Mouse (Mus musculus): ENCODE data around the gene Foxm1. TPM values are rescaled to one million over a fixed set of nuclear protein-coding genes. Genes with fewer than 3 reads are reported as not detected.
A peak's percentile ranks its signal among the peaks of the same experiment; 100 is the strongest.

The Foxm1 gene
- total RNA-seq (2021), result 10 to 100 TPM; 10.4 to 14.1 TPM

GRCm38 (mm10) chr6:128362381-128363006 is at the start of gene Foxm1, which contains the start of gene Rhno1:
Foxm1 (plus strand) TSS chr6:128362967.
Rhno1 (minus strand) TSS chr6:128362911.
- DNase-seq, result peak; percentile 90 to 91
- intact Hi-C loops (cut with DNase I), result no loop called here

GRCm38 (mm10) chr6:128314796-128315195 is 48.0 kb upstream of the Foxm1 start:
- intact Hi-C loops (cut with DNase I), result loop anchor here (5.0 kb wide), 1 partner anchor 168 kb away; no protein-coding TSS in a partner anchor
- no peak for DNase-seq

- intact Hi-C loops (cut with DNase I), result loop anchor here (5.0 kb wide), 1 partner anchor 167 kb away; no protein-coding TSS in a partner anchor
- no peak for DNase-seq
Observed at GRCm38 (mm10) chr6:128315597-128315996, 47.2 kb upstream of the Foxm1 start.

GRCm38 (mm10) chr6:128318317-128318716 is 44.5 kb upstream of the Foxm1 start:
- peak; percentile 57 to 75 for DNase-seq
- intact Hi-C loops (cut with DNase I), result loop anchor here (1.0 to 5.0 kb wide), 3 partner anchors 41 to 164 kb away; no protein-coding TSS in a partner anchor

- DNase-seq, result peak; percentile 78 to 87
- intact Hi-C loops (cut with DNase I), result no loop called here
Observed at GRCm38 (mm10) chr6:128334397-128335124, 28.2 kb upstream of the Foxm1 start.

- intact Hi-C loops (cut with DNase I), result no loop called here
Observed at GRCm38 (mm10) chr6:128337467-128337866, 25.3 kb upstream of the Foxm1 start.

GRCm38 (mm10) chr6:128338876-128339275 is 23.9 kb upstream of the Foxm1 start:
- intact Hi-C loops (cut with DNase I), result no loop called here
- DNase-seq, result no peak

More at GRCm38 (mm10) chr6:128337467-128337866, 25.3 kb upstream of the Foxm1 start:
- DNase-seq, result no peak

GRCm38 (mm10) chr6:128341956-128342723 is 20.6 kb upstream of the Foxm1 start:
- DNase-seq, result no peak
- intact Hi-C loops (cut with DNase I), result no loop called here

GRCm38 (mm10) chr6:128345623-128346022 is 17.1 kb upstream of the Foxm1 start:
- DNase-seq, result no peak
- intact Hi-C loops (cut with DNase I), result no loop called here

GRCm38 (mm10) chr6:128346782-128347181 is 16.0 kb upstream of the Foxm1 start:
- DNase-seq, result peak; percentile 45 to 47
- intact Hi-C loops (cut with DNase I), result no loop called here

- intact Hi-C loops (cut with DNase I), result no loop called here
- DNase-seq, result peak in 1 of 2 experiments; percentile 16
Observed at GRCm38 (mm10) chr6:128349711-128350110, 13.1 kb upstream of the Foxm1 start.

GRCm38 (mm10) chr6:128354140-128354539 is 8.6 kb upstream of the Foxm1 start:
- intact Hi-C loops (cut with DNase I), result no loop called here
- no peak for DNase-seq

- intact Hi-C loops (cut with DNase I), result no loop called here
- peak in 1 of 2 experiments; percentile 47 for DNase-seq
Observed at GRCm38 (mm10) chr6:128355201-128355681, 7.5 kb upstream of the Foxm1 start.

- intact Hi-C loops (cut with DNase I), result no loop called here
- DNase-seq, result peak; percentile 97 to 98
Observed at GRCm38 (mm10) chr6:128355726-128356416, 6.9 kb upstream of the Foxm1 start, which contains the start of gene Tulp3. Tulp3 (minus strand) TSS chr6:128355851.

GRCm38 (mm10) chr6:128358999-128359398 is 3.8 kb upstream of the Foxm1 start:
- DNase-seq, result peak; percentile 61 to 76
- intact Hi-C loops (cut with DNase I), result loop anchor here (1.0 to 2.0 kb wide), 2 partner anchors 41 to 124 kb away; no protein-coding TSS in a partner anchor

GRCm38 (mm10) chr6:128361901-128362300 is 866 bp upstream of the Foxm1 start:
- intact Hi-C loops (cut with DNase I), result no loop called here
- DNase-seq, result no peak

- DNase-seq, result peak in 1 of 2 experiments; percentile 15
- intact Hi-C loops (cut with DNase I), result no loop called here
Observed at GRCm38 (mm10) chr6:128363007-128363825, 449 bp downstream of the Foxm1 start.

- intact Hi-C loops (cut with DNase I), result no loop called here
- DNase-seq, result no peak
Observed at GRCm38 (mm10) chr6:128364721-128365120, 2.0 kb downstream of the Foxm1 start.

GRCm38 (mm10) chr6:128366466-128366865 is 3.7 kb downstream of the Foxm1 start:
- intact Hi-C loops (cut with DNase I), result no loop called here
- DNase-seq, result no peak

Measured in heart, postnatal 10 days (tissue).